8 mouse cellular contexts compared by ENCODE assay signal in the genomic region with DNA sequence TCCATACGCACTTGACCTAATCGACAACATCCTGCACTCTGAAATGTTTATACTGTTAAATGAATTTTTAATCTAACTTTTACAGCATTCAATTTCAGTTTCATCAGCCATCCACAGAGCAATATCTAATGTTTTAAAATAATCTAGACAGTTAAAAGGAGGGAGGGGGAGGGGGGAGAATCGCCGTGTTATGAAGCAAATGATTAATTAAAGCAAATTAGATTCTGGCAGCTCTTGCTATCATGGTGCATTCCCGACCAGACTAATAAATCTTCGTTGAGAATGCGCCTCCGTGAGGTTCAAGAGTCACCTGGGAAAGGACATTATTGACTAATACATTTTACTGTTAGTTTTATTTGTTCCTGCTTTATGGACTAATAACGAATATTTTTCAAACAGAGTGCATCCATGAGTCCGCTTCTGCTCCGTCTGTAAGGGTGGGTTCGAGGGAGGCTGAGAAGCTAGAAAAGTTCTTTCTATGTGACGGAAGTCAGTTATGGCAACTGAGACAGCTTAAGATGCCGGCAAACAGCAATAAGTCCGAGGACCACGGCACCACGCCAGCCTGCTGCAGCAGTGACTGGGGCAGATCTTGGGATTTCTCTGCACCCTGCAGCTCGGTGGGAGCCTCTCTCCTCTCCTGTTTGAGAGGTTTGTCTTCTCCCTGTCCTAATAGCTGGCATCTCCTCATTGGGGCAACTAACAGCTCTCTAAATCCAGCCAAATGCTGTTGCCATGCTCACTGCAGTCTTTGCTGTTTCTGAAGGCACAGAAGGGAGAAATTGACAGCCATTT.
A peak's percentile ranks its signal among the peaks of the same experiment; 100 is the strongest.
DNase-seq lines count a peak whose midpoint lies in the region; ATAC-seq and TF ChIP-seq lines count a peak whose summit lies in the region.

No protein-coding gene starts in this region.

- TF ChIP-seq CTCF in hindbrain, postnatal 0 days (IDR thresholded peaks at IDR 0.05; ENCODE audit: low read depth), result no peak

- WGBS in forebrain, embryonic 10.5 days, result 67% methylated on average over 18 of the region's 18 CpGs
- WGBS in hindbrain, postnatal 0 days, result 44% methylated on average over 18 of the region's 18 CpGs
- WGBS in neural tube, embryonic 12.5 days, result 54% methylated on average over 18 of the region's 18 CpGs

- peaks cover 80% of the 10 kb centered on the region for H3K4me1 ChIP-seq in forebrain, embryonic 10.5 days
- H3K4me1 ChIP-seq in hindbrain, postnatal 0 days (ENCODE audit: insufficient read depth, low read length), result peaks cover 19% of the 10 kb centered on the region; the same call in 1 of the 2 replicates
- peaks cover 17% of the 10 kb centered on the region; the same call in 1 of the 2 replicates for H3K4me1 ChIP-seq in neural tube, embryonic 12.5 days

- peak; percentile 24 to 47 for DNase-seq in kidney, postnatal 4 days
- DNase-seq in kidney, adult 8-10 months, result no peak
- DNase-seq in forebrain, embryonic 10.5 days (ENCODE audit: extremely low spot score, low spot score), result no peak
- DNase-seq in hindbrain, postnatal 0 days (ENCODE audit: low spot score), result peak; percentile 27
- no peak for DNase-seq in urinary bladder, postnatal 14 days (ENCODE audit: low spot score)
- DNase-seq in urinary bladder, postnatal 4 days (ENCODE audit: low spot score in 2 of 2), result no peak
- no peak for DNase-seq in lung, postnatal 14 days

- no peak for ATAC-seq in hindbrain, postnatal 0 days
- no peak for ATAC-seq in neural tube, embryonic 12.5 days (ENCODE audit: low FRiP score, low read depth)

- no peak overlapping the region for H3K9ac ChIP-seq in hindbrain, postnatal 0 days (replicated peaks; ENCODE audit: low read length)
- H3K9ac ChIP-seq in neural tube, embryonic 12.5 days, result no peak overlapping the region

- no peaks in the 10 kb centered on the region for H3K36me3 ChIP-seq in forebrain, embryonic 10.5 days (replicated peaks)
- H3K36me3 ChIP-seq in hindbrain, postnatal 0 days (ENCODE audit: insufficient read depth, low read length), result no peaks in the 10 kb centered on the region
- H3K36me3 ChIP-seq in neural tube, embryonic 12.5 days, result no peaks in the 10 kb centered on the region

- no peaks in the 10 kb centered on the region for H3K9me3 ChIP-seq in forebrain, embryonic 10.5 days
- H3K9me3 ChIP-seq in hindbrain, postnatal 0 days (ENCODE audit: low read length), result no peaks in the 10 kb centered on the region
- no peaks in the 10 kb centered on the region for H3K9me3 ChIP-seq in neural tube, embryonic 12.5 days

- peaks cover 55% of the 10 kb centered on the region for H3K27me3 ChIP-seq in forebrain, embryonic 10.5 days (ENCODE audit: poor library complexity, severe bottlenecking)
- H3K27me3 ChIP-seq in hindbrain, postnatal 0 days (ENCODE audit: insufficient read depth, low read length), result no peaks in the 10 kb centered on the region
- peaks cover 15% of the 10 kb centered on the region for H3K27me3 ChIP-seq in neural tube, embryonic 12.5 days (replicated peaks)

- peak overlapping the region; percentile 83 for H3K27ac ChIP-seq in forebrain, embryonic 10.5 days
- peak overlapping the region; percentile 3 for H3K27ac ChIP-seq in hindbrain, postnatal 0 days
- H3K27ac ChIP-seq in neural tube, embryonic 12.5 days, result no peak overlapping the region

- H3K4me3 ChIP-seq in forebrain, embryonic 10.5 days, result 0 out of 2 replicates have a peak overlapping the region, but pooled peaks have one; percentile 0
- H3K4me3 ChIP-seq in hindbrain, postnatal 0 days (ENCODE audit: low read length), result no peak overlapping the region
- no peak overlapping the region for H3K4me3 ChIP-seq in neural tube, embryonic 12.5 days

- H3K4me2 ChIP-seq in hindbrain, postnatal 0 days (ENCODE audit: low read depth, low read length), result peak overlapping the region; percentile 25; the same call in 1 of the 2 replicates
- 0 out of 2 replicates have a peak overlapping the region, but pooled peaks have one; percentile 20 for H3K4me2 ChIP-seq in neural tube, embryonic 12.5 days (replicated peaks)

Comparison
In these comparisons a context has a peak if more than half of its experiments do, and no peak if none do; other contexts are left out.
1. DNase-seq: peak in kidney, postnatal 4 days (2 of 2) and hindbrain, postnatal 0 days (single experiment); none in kidney, adult 8-10 months (0 of 2), forebrain, embryonic 10.5 days (single experiment), urinary bladder, postnatal 14 days (single experiment), urinary bladder, postnatal 4 days (0 of 2) and lung, postnatal 14 days (single experiment).